Mouse (Mus musculus) spleen, postnatal 4 days (tissue): ENCODE results near the gene Coq4.

ENCODE experiments used
- DNase-seq, 2 experiments: peaks; one replicate each; pipeline ENCODE4 v3.0.0; 2022; ENCODE audit warnings: low spot score in 2 of 2

Gene Coq4

GRCm38 (mm10) chr2:29792772-29793487 lies 5.6 kb downstream of the Coq4 start:
- no peak for DNase-seq

GRCm38 (mm10) chr2:29802075-29802826 lies 15.0 kb downstream of the Coq4 start, which contains the start of gene Slc27a4:
TSS of gene Slc27a4 (plus strand) at chr2:29802634.
- DNase-seq, result peak; percentile 94 to 98

- no peak for DNase-seq
These were observed 15.5 kb downstream of the Coq4 start for GRCm38 (mm10) chr2:29802827-29803201.

DNA sequence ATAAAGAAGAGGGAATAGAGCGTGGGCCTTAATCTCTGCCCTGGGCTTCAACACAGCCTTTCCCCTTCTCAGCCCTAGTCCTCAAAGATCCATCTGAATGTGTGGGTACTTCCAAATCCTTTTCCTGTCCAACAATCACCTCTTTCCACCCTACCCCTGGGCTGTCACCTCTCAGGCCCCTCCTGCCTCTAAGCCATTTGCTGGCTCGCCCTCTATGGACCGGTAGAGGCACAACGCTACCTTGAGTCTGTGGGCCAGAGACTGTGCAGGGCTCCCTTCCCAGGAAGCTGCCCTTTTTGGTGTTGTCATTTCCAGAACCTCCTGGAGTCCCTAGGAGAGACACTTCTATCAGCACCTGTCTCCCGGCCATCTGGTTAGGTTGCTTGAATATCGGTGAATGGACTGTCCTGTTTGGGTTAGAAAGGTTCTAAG lies 16.1 kb downstream of the Coq4 start:
- DNase-seq, result peak in 1 of 2 experiments; percentile 40

DNA sequence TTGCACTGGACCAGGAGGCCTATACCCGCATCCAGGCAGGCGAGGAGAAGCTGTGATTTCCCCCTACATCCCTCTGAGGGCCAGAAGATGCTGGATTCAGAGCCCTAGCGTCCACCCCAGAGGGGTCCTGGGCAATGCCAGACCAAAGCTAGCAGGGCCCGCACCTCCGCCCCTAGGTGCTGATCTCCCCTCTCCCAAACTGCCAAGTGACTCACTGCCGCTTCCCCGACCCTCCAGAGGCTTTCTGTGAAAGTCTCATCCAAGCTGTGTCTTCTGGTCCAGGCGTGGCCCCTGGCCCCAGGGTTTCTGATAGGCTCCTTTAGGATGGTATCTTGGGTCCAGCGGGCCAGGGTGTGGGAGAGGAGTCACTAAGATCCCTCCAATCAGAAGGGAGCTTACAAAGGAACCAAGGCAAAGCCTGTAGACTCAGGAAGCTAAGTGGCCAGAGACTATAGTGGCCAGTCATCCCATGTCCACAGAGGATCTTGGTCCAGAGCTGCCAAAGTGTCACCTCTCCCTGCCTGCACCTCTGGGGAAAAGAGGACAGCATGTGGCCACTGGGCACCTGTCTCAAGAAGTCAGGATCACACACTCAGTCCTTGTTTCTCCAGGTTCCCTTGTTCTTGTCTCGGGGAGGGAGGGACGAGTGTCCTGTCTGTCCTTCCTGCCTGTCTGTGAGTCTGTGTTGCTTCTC lies 28.5 kb downstream of the Coq4 start:
- DNase-seq, result peak in 1 of 2 experiments; percentile 59

DNA sequence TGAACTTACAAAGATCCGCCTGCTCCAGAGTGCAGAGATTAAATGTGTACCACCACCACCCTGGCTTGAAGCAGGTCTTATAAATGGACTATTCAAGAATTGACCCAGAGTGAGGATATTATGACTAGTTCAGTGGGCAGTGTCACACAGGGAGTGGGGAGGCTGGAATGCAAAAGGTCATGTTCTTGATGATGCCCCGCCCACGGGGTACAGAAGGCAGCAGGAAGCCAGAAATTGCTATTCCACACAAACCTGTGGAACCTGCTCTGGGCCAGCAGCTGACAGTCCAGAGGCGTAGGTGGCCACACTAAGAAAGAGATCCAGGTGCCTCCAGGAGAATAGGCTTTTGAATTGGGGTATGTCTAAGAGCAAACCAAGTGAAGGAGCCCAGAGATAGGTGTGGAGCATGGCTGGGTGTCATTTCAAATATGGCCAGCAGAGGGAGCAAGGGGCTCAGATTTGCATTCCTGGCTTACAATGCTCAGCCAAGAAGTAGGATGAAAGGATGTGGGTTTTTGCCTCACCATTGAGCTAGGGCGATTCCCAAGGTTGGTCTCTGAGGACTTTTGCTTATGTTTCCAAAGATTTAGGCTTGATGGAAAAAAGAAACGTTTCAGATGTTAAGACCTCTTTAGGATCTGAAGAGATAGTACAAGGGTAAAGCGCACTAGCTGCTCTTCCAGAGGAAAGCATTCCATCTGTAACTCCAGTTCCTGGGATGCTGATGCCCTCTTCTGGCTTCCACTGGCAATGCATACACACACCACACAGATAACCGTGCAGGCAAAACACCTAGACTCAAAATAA lies 30.3 kb downstream of the Coq4 start:
- DNase-seq, result peak; percentile 77 to 92

- DNase-seq, result peak in 1 of 2 experiments; percentile 53
These were observed 32.1 kb downstream of the Coq4 start for GRCm38 (mm10) chr2:29819363-29819762.

DNA sequence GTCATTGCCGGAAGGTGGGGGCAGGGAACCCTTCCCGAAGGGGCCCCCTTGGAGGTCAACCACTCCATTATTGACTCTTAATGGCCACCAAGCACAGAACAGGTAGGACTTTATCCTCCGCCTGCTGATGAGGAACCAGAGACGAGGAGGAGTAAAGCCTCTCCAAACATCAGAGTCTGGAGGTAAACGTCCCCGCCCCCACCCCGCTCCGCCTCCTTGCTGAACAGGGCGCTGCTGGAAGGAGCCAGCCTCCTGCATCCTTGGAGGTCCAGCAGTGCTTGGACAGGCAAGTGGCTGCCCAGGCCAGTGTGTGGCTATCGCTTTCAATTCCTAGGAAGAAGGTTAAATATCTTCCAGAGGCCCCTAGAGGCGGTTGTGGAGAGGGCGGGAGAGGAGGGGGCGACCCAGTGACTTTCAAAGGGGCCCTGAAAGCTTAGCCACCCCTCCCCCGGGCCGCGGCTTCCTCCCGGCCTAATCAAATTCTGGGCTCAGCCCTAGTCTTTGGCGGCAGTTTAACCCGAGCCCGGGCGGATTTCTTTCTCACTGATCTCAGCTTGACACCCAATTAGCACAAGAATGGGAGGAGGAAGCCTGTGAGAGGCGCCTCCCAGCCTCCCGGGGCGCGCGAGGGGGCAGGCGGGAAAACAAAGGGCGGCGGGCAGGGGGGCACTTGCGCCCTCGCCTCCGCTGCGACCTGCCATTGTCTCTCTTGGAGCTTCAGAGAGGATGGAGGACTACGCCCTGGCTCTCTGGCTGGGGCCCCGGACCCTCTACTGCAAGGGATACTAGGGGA lies 32.9 kb downstream of the Coq4 start, which contains the start of gene Urm1:
Urm1 (plus strand) TSS at position 51 of the 793 bp plus-strand sequence.
- peak; percentile 59 to 79 for DNase-seq

DNA sequence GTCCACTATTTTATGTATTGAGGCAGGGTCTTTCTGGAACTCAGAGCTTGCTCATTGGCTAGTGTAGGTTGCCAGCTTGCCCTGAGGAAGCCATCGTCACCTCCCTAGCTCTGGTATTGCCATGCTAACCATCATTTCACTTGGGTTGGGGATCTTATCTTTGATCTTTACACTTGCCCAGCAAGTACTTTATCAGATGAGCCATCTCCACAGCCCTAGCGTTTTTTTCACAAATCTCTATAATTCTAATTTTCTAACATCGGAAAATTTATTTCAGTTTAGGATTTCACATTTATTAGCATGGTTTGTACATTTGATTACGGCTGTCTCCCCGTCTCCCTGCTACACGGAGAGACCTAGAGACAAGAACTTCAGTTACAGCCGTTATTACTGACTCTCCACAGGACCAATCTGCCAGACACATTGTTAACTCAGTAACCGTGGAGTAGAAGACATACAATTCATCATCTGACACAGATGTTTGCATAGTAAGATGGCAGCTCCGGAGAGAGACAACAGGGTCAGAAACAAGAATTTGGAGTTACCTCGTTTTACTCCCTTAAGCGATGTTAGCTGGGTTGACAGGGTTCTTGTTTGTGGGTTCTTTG lies 39.1 kb downstream of the Coq4 start:
- no peak for DNase-seq

- DNase-seq, result peak; percentile 92 to 93
These were observed 39.8 kb downstream of the Coq4 start for GRCm38 (mm10) chr2:29826926-29827708.

DNA sequence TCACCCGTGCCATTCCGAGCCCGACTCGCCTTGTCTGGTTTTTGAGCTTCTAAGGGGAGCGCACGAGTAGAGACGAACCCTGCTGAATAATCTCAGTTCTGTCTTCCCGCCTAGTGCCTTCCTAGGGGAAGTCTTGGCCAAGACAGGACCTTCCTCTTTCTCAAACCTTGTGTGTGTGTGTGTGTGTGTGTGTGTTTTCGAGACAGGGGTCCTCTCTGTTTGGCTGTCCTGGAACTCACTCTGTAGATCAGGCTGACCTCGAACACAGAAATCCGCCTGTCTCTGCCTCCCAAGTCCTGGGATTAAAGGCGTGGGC lies 40.4 kb downstream of the Coq4 start:
- no peak for DNase-seq

- no peak for DNase-seq
These were observed 43.8 kb downstream of the Coq4 start for GRCm38 (mm10) chr2:29831106-29831505.

DNA sequence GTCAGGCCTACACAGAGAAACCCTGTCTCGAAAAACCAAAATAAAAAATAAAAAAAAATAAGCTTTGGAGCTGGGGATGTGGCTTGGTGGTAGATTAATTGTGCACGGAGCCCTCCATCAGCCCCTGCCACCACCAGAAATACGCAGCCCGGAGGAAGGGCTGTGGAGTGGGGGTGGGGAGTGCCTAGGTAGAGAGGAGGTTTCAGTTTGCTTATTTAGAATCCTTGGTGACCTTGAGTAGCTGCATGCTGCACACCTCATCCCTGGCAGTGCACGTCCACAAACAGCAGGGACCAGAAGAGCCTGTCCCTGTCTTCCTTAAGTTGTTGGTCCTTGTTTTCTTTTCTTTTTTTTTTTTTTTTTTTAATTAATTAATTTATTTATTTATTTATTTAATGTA lies 46.5 kb downstream of the Coq4 start:
- DNase-seq, result no peak

DNA sequence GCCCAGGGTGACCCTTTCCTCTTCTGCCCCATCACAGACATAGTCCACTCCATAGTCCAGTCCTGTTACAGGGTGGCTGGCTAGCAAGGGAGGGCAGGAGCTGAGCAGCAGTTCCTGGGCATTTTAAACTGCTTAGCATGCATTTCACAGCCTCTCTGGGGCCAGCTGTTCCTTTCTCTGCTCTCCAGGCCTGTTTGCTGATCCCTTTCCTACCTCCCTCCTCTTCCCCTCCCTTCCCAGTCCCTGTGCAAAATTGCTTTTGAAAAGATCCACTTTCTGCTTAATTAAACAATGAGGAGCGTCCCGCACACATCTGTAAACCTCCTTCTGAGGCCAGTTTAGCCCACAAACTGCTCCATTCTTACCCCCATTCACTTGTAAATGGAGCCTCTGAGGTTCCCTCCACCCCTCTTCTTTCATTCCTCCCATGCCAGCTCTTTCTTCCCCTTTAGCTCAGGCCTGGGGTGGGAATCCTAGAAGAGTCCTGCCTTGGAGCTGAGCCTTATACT lies 48.2 kb downstream of the Coq4 start:
- no peak for DNase-seq

DNA sequence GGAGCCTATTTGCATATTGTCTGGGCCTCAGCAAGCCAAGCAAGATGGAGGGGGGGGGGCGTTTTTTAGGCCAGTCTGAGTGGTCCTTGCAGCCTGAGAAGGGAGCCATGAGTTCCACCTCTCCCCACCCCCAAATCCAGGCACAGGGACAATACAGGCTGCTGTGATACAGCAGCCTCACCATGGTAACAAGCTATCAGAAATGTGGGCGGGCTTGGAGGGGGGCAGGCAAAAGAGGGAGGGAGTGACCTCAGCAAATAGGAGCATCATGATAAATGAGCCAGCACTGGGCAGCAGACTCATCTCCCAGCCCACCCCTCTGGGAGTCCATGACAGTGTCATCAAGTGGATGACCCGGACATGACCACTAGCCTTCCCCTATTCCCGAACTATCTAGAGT lies 52.2 kb downstream of the Coq4 start:
- DNase-seq, result no peak

DNA sequence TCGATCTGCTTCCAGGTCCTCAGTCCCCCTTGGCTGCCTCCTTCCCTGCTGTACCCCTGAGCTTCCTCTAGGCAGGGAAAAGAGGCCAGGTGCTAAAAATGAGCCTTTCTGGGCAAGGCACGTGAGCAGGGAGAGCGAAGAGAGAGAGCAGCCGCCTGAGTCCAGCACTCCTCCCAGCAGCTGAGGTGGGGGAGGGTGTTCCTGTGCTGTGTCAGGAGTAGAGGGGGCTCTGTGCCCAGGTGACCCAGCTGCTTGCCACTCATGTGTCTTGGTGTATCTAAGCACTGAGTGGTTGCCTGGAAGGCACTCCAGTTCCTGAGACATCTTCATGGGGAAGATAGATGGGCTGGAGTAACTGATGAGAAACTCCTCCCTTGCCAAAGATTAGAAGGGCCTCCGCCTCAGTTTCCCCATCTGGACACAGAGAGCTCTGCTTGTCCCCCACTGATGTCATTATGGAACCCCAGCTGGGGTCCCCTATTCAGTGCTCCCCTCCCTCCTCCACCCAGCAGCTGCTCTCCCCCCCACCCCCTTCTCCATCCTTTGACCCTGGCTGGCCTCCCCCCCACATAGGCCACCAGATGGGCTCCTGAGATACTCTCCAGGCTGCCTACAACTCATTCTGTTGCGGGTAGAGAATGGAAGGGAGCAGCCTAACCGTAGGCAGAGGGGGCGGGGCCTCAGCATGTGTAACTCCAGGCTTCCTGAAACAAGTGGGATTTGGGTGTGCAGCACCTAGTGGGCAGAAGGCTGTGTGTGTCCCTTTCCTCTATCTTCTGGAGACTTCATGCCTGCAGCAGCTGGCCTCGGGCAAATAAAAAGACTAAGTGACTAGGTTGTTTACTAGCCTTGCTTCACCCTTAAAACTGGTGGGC lies 56.2 kb downstream of the Coq4 start:
- no peak for DNase-seq

DNA sequence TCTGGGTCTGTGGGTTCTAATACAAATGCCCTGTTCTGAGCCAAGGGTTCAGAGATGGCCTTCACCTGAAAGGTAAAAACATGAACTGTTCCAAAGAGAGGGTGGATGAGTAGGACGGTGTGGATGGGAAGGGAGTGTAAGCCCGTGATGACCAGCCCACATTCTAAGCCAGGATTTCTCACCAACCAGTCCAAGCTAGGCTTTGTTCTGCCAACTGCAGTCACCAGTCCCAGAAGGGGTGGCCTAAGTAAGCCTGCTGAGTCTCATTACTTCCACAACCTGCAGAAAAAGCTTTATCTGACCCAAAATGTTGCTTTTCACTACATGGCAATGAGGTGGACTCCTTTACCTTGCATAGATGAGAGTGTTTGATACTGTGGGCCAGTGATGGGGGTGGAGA lies 56.8 kb downstream of the Coq4 start:
- no peak for DNase-seq

- no peak for DNase-seq
These were observed 57.4 kb downstream of the Coq4 start for GRCm38 (mm10) chr2:29844661-29845060.

DNA sequence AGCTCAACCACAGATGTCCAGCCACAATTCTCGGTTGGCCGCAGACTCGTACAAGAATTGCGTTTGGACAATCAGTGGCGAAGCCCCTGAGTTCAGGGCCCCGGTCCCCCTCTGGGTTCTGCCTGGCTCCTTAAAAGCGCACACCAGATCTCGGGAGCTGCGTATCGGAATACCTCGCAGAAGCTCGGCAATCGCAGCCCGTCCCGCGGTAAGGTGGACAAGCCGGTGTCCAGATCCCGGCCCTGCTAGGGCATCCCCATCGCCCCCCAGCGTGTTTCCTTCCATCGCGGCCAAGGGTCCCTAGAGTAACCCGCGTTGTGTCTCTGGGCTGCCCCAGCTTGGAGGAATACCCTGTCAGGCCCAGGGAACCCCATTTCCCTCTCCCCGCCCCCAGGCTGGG lies 58.3 kb downstream of the Coq4 start:
- no peak for DNase-seq
